Mouse (Mus musculus): ENCODE measurements around the gene Tspan10. TPM values are rescaled to one million over a fixed set of nuclear protein-coding genes. Genes with fewer than 3 reads are reported as not detected.

Tspan10 gene
- total and polyA plus RNA-seq, 3 experiments: 0.29 to 0.65 TPM; not detected in 1

- Histone ChIP-seq H3K4me3 (ENCODE audit: control insufficient read depth in 1 of 2, insufficient read depth in 1 of 2, low read depth in 2 of 2, low read length in 2 of 2) (no peak overlapping the region), H3K79me2 (ENCODE audit: control insufficient read depth, insufficient read depth, low read length, poor library complexity) (peaks cover 19% of the 10 kb centered on the region), H3K4me1 (ENCODE audit: control insufficient read depth in 1 of 2, insufficient read depth in 2 of 2, low read length in 2 of 2) (peaks cover 0 to 20% of the 10 kb centered on the region in 2 experiments; a peak in 2 of 4 replicates), H3K27me3 (ENCODE audit: control insufficient read depth in 1 of 2, insufficient read depth in 2 of 2, low read length in 2 of 2) (no peaks in the 10 kb centered on the region), H3K36me3 (ENCODE audit: control insufficient read depth in 1 of 2, insufficient read depth in 2 of 2, low read length in 2 of 2) (peaks cover 0 to 11% of the 10 kb centered on the region in 2 experiments; a peak in 2 of 4 replicates), H3K9me3 (replicated peaks; ENCODE audit: insufficient read depth, low read length) (no peaks in the 10 kb centered on the region), H3K27ac (ENCODE audit: control insufficient read depth, low read depth, low read length) (no peak overlapping the region), H3K9ac (ENCODE audit: control insufficient read depth, low read depth, low read length, poor library complexity, severe bottlenecking) (no peak overlapping the region)
- TF ChIP-seq GABPA (IDR thresholded peaks at IDR 0.05; ENCODE audit: low read depth, low read length) (no peak), EP300 (IDR thresholded peaks at IDR 0.05; ENCODE audit: low read depth in 1 of 2, low read length in 2 of 2) (no peak), SMC3 (IDR thresholded peaks at IDR 0.05; ENCODE audit: low read depth, low read length) (no peak), TAL1 (IDR thresholded peaks at IDR 0.05; ENCODE audit: low read length) (no peak), RCOR1 (IDR thresholded peaks at IDR 0.05; ENCODE audit: low read depth, low read length) (no peak), CHD1 (IDR thresholded peaks at IDR 0.05; ENCODE audit: low read depth, low read length) (no peak), JUND (IDR thresholded peaks at IDR 0.05; ENCODE audit: low read depth, low read length) (no peak), ZMIZ1 (IDR thresholded peaks at IDR 0.05; ENCODE audit: low read depth, low read length) (no peak), ZKSCAN1 (IDR thresholded peaks at IDR 0.05; ENCODE audit: low read depth, low read length) (no peak), MYB (IDR thresholded peaks at IDR 0.05; ENCODE audit: low read depth, low read length) (no peak), POLR2A (IDR thresholded peaks at IDR 0.05; ENCODE audit: control insufficient read depth in 1 of 2, insufficient read depth in 1 of 2, low read depth in 1 of 2, low read length in 2 of 2, poor library complexity in 1 of 2) (no peak)
- no peak for DNase-seq (ENCODE audit: low read depth, low spot score)
These were observed 50.9 kb downstream of the Tspan10 start for GRCm38 (mm10) chr11:120493351-120493750.

DNA sequence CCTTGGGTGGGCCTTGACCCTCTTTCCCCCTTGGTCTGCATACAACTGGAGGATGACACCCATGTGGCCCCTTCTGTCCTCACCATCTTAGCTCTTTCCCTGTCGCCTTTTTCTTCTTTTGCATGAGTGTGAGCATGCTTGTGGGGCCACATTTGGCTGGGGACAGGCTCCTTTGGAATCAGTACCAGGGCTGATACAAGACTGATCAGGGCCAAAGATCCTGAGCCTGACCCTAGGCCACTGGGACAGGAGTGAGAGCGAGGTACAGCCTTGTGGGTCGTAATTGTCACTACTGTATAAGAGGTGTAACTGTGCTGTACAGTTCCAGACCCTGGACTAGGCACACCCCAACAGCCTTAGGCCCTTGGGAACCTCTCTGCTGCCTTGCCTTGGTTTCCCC lies 51.5 kb downstream of the Tspan10 start:
- Histone ChIP-seq H3K27ac (ENCODE audit: control insufficient read depth, low read depth, low read length) (no peak overlapping the region), H3K4me1 (ENCODE audit: control insufficient read depth in 1 of 2, insufficient read depth in 2 of 2, low read length in 2 of 2) (peaks cover 0 to 20% of the 10 kb centered on the region in 2 experiments; a peak in 2 of 4 replicates), H3K9ac (ENCODE audit: control insufficient read depth, low read depth, low read length, poor library complexity, severe bottlenecking) (no peak overlapping the region), H3K9me3 (replicated peaks; ENCODE audit: insufficient read depth, low read length) (no peaks in the 10 kb centered on the region), H3K4me3 (ENCODE audit: control insufficient read depth in 1 of 2, insufficient read depth in 1 of 2, low read depth in 2 of 2, low read length in 2 of 2) (no peak overlapping the region), H3K36me3 (ENCODE audit: control insufficient read depth in 1 of 2, insufficient read depth in 2 of 2, low read length in 2 of 2) (peaks cover 0 to 11% of the 10 kb centered on the region in 2 experiments; a peak in 2 of 4 replicates), H3K27me3 (ENCODE audit: control insufficient read depth in 1 of 2, insufficient read depth in 2 of 2, low read length in 2 of 2) (no peaks in the 10 kb centered on the region), H3K79me2 (ENCODE audit: control insufficient read depth, insufficient read depth, low read length, poor library complexity) (peaks cover 19% of the 10 kb centered on the region)
- no peak for DNase-seq (ENCODE audit: low read depth, low spot score)
- no peak for TF ChIP-seq RCOR1 (IDR thresholded peaks at IDR 0.05; ENCODE audit: low read depth, low read length)
- TF ChIP-seq USF1 (IDR thresholded peaks at IDR 0.05; ENCODE audit: low read depth, low read length): no peak
- TF ChIP-seq NELFE (IDR thresholded peaks at IDR 0.05; ENCODE audit: low read depth, low read length): no peak
- TF ChIP-seq POLR2A (IDR thresholded peaks at IDR 0.05; ENCODE audit: control insufficient read depth in 1 of 2, insufficient read depth in 1 of 2, low read depth in 1 of 2, low read length in 2 of 2, poor library complexity in 1 of 2): no peak
- no peak for TF ChIP-seq CHD2 (IDR thresholded peaks at IDR 0.05; ENCODE audit: low read length)
- TF ChIP-seq ZKSCAN1 (IDR thresholded peaks at IDR 0.05; ENCODE audit: low read depth, low read length): no peak
- TF ChIP-seq EP300 (IDR thresholded peaks at IDR 0.05; ENCODE audit: low read depth in 1 of 2, low read length in 2 of 2): no peak
- no peak for TF ChIP-seq ZNF384 (IDR thresholded peaks at IDR 0.05; ENCODE audit: low read depth, low read length)
- no peak for TF ChIP-seq ELF1 (IDR thresholded peaks at IDR 0.05; ENCODE audit: low read depth, low read length)
- no peak for TF ChIP-seq MAFK (IDR thresholded peaks at IDR 0.05; ENCODE audit: borderline replicate concordance, low read depth, low read length)
- TF ChIP-seq TCF12 (IDR thresholded peaks at IDR 0.05; ENCODE audit: low read depth, low read length): no peak
- no peak for TF ChIP-seq POLR2AphosphoS2 (IDR thresholded peaks at IDR 0.05; ENCODE audit: low read length)
- TF ChIP-seq ZMIZ1 (IDR thresholded peaks at IDR 0.05; ENCODE audit: low read depth, low read length): no peak
- no peak for TF ChIP-seq SMC3 (IDR thresholded peaks at IDR 0.05; ENCODE audit: low read depth, low read length)
- no peak for TF ChIP-seq ETS1 (IDR thresholded peaks at IDR 0.05; ENCODE audit: low read depth, low read length)
- no peak for TF ChIP-seq MEF2A (IDR thresholded peaks at IDR 0.05; ENCODE audit: extremely low read depth, insufficient replicate concordance, low read depth, low read length, poor library complexity, severe bottlenecking)
- TF ChIP-seq MXI1 (IDR thresholded peaks at IDR 0.05; ENCODE audit: low read depth, low read length): no peak
- no peak for TF ChIP-seq HCFC1 (IDR thresholded peaks at IDR 0.05; ENCODE audit: low read depth, low read length)

Measured in MEL (cell line).